Comparison of ENCODE assay signal across 16 mouse cellular contexts in the genomic region with DNA sequence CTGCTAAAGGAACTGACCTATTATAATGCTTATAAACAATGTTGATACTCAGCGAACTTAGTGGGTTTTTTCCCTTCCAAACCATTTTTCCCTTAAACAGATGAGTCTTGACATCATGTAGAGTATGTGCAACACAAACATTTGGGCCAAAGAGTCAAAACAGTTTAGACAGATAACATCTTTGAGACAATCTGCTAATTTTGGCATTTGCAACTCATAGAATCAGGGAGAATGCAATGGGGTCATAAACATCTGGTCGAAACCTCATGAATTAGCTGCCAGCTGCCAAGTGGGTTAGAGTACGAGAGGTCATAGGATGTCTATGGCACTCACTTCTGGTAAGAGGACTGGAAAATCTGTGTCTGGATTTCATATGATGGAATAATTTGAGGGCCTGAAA.
"Had no signal": no experiment of that assay in that cellular context is flagged by ENCODE, and none has a peak within 500 bp of the region (broad histone marks: within the 10 kb centered on the region; RNA-seq: fewer than 3 reads in every experiment).

No protein-coding gene starts in this region.

- H3K4me1 ChIP-seq: limb, embryonic 12.5 days; liver, embryonic 13.5 days; midbrain, embryonic 10.5 days; neural tube, embryonic 15.5 days had no signal

- H3K4me2 ChIP-seq: limb, embryonic 12.5 days; liver, embryonic 13.5 days; neural tube, embryonic 15.5 days had no signal

- H3K27me3 ChIP-seq: limb, embryonic 12.5 days; liver, embryonic 13.5 days; neural tube, embryonic 15.5 days had no signal

- H3K4me3 ChIP-seq: limb, embryonic 12.5 days; liver, embryonic 13.5 days; midbrain, embryonic 10.5 days; myocyte; neural tube, embryonic 15.5 days had no signal

- H3K36me3 ChIP-seq: limb, embryonic 12.5 days; liver, embryonic 13.5 days; midbrain, embryonic 10.5 days; neural tube, embryonic 15.5 days had no signal

- H3K9me3 ChIP-seq: limb, embryonic 12.5 days; liver, embryonic 13.5 days; midbrain, embryonic 10.5 days; neural tube, embryonic 15.5 days had no signal

- DNase-seq: kidney, adult 11 months; kidney, adult 9 months; kidney, postnatal 36 days; layer of hippocampus, adult 9-11 months; liver; liver, embryonic 13.5 days; liver, postnatal 0 days; midbrain, embryonic 14.5 days; right cerebral cortex, postnatal 4 days; spleen, adult 18-20 months; thymus, postnatal 4 days had no signal

- H3K9ac ChIP-seq: limb, embryonic 12.5 days; liver, embryonic 13.5 days; liver, postnatal 0 days; neural tube, embryonic 15.5 days had no signal

- H3K27ac ChIP-seq: kidney, postnatal 0 days; limb, embryonic 12.5 days; liver, embryonic 13.5 days; midbrain, embryonic 10.5 days; neural tube, embryonic 15.5 days had no signal

- ATAC-seq: liver, postnatal 0 days had no signal
